Mouse (Mus musculus): ENCODE measurements around the gene Celsr1. TPM values are rescaled to one million over a fixed set of nuclear protein-coding genes. Genes with fewer than 3 reads are reported as not detected.

Gene Celsr1
- polyA plus RNA-seq (2017; shearing (Covaris generic)) = 1 to 10 TPM; 8.9 to 9.5 TPM

GRCm38 (mm10) chr15:86033191-86033841, at the start of gene Celsr1:
Celsr1 (minus strand) TSS chr15:86033777.

GRCm38 (mm10) chr15:86057413-86057812, 23.8 kb upstream of the Celsr1 start, which contains the start of gene Gramd4:
Gramd4 (plus strand) TSS chr15:86057695.

GRCm38 (mm10) chr15:85878848-85879497, 154.6 kb downstream of the Celsr1 start, which contains the start of gene Trmu:
Trmu (plus strand) TSS chr15:85879312.

GRCm38 (mm10) chr15:85859490-85860031, 174.0 kb downstream of the Celsr1 start, which contains the start of gene Gtse1:
Gtse1 (plus strand) TSS chr15:85859745.

Other genes with a start within 250 kb of the Celsr1 start
- gene Cdpf1, start 222.1 kb downstream of the Celsr1 start, polyA plus RNA-seq (2017; shearing (Covaris generic)) = 10 to 100 TPM; 32.3 to 46.1 TPM
- gene Pkdrej, start 212.0 kb downstream of the Celsr1 start, polyA plus RNA-seq (2017; shearing (Covaris generic)) = under 1 TPM; 0.11 to 0.61 TPM
- gene Ttc38, start 201.5 kb downstream of the Celsr1 start, polyA plus RNA-seq (2017; shearing (Covaris generic)) = 10 to 100 TPM; 17.6 to 24.7 TPM
- gene Gtse1, start 174.0 kb downstream of the Celsr1 start, polyA plus RNA-seq (2017; shearing (Covaris generic)) = 1 to 10 TPM; 2.3 to 2.9 TPM
- gene Trmu, start 154.5 kb downstream of the Celsr1 start, polyA plus RNA-seq (2017; shearing (Covaris generic)) = 10 to 100 TPM; 51.9 to 75.1 TPM
- gene Gramd4, start 23.9 kb upstream of the Celsr1 start, polyA plus RNA-seq (2017; shearing (Covaris generic)) = 100 to 1,000 TPM in 1 of 2 experiments, 10 to 100 TPM in 1; 88.4 to 143 TPM
- 10 to 100 TPM; 20.5 to 21.6 TPM for gene Cerk, start 152.4 kb upstream of the Celsr1 start, polyA plus RNA-seq (2017; shearing (Covaris generic))
- 10 to 100 TPM; 17.0 to 17.1 TPM for gene Tbc1d22a, start 180.7 kb upstream of the Celsr1 start, polyA plus RNA-seq (2017; shearing (Covaris generic))